Mouse (Mus musculus): ENCODE results near the gene Il6st.

- TF ChIP-seq CTCF (IDR thresholded peaks at IDR 0.05) (no peak), EP300 (IDR thresholded peaks at IDR 0.05; ENCODE audit: insufficient read depth, low read depth, low read length) (no peak), POLR2A (IDR thresholded peaks at IDR 0.05; ENCODE audit: insufficient read depth, low read depth, low read length) (no peak)
Observed at GRCm38 (mm10) chr13:112490036-112490435, 26.2 kb downstream of the Il6st start.

Data from heart, adult 2 months (tissue).